Mouse (Mus musculus) monocyte, adult 5-6 weeks (primary cell): ENCODE measurements at regions not wholly inside any gene's neighbourhood (a gene's known extent, or its start where the extent isn't known, plus 50 kb on each side); places are given as distances from the start of the nearest gene placed in this dataset.

Experiments
- ATAC-seq: fragments of 153-309, 156-312 bp; replicated peaks from 2 replicates; pipeline ENCODE4 v1.8.0; 2017; ENCODE audit warnings: mild to moderate bottlenecking; ENCODE audit not compliant: low TSS enrichment, insufficient number of reproducible peaks, severe bottlenecking, poor library complexity, low FRiP score

DNA sequence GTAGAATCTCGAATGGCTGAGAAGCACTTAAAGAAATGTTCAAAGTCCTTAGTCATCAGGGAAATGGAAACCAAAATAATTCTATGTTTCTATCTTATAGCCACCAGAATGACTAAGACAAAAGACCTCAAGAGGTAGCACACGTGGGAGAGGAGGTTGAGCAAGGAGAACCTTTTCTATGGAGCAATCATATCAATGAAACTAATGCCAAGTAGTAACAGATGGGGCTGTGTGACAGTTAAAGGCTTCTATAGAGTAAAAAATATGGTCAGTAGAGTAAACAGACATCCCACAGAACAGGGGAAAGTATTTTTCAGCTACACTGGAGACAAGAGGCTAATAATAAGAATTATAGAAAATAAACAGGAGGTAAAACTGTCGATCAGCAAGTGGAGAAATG, 664.3 kb downstream of the Stpg2 start:
- ATAC-seq: no peak

- ATAC-seq: 0 out of 2 replicates have a peak, but pooled peaks have one; percentile 50
Observed at GRCm38 (mm10) chr3:139885942-139886860, 680.7 kb downstream of the Stpg2 start.

- ATAC-seq: no peak
Observed at GRCm38 (mm10) chr3:139887265-139887664, 681.8 kb downstream of the Stpg2 start.

DNA sequence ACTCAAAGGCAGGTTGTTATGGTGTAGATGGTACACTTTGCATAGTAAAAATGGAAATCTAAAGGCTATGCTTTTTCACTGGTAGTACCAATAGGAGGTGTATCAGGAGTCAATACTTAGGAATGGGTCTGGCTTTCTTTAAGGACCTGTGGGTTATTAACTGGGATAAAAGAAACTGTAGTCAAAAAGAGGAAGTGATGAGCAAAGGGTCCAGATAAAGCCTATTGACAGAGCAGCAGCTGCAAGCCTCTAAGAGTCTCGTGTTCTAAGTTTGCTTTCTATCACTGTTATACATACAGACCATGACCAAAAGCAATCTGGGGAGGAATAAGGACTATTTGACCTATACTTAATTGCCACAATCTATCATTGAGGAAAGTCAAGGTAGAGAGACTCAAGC, 683.0 kb downstream of the Stpg2 start:
- ATAC-seq: no peak

DNA sequence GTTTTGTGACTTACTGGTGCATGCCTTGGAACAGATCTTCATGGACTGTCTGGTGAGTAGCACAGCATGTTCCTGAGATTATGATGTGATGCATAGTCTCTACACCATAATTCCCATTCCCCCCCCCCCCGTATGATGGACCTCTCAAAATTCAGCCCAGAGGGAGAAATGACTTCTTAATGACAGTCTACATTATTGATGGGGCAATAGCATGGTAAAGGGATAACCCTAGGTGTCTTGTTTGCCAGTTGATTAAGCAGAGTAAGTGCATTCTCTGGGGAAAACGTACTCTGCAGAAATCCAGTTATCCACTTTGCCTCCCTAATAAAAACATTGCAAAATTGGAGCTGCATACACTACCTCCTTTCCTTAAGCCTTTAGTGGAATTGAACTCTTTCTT, 684.7 kb downstream of the Stpg2 start:
- ATAC-seq: no peak

DNA sequence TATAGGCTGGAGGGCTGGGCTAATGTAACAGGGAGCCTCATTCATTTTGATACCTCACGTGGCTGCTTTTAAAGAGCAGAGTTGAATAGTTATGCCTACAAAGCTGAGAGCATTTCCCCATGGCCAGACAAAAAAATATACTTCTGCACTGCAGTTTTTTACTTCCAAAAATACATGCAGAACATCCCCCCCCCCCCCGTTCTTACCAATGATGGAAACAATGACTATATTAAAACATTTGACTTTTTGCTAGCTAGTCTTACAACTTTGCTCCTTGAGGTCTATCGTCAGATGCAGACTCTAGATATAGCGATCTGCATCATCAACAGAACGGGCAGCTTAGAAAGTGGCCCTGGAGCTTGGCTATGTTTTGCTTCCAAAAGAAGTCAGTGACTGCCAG, 692.4 kb downstream of the Stpg2 start:
- ATAC-seq: no peak

GRCm38 (mm10) chr3:139899213-139899612, 693.7 kb downstream of the Stpg2 start:
- no peak for ATAC-seq

DNA sequence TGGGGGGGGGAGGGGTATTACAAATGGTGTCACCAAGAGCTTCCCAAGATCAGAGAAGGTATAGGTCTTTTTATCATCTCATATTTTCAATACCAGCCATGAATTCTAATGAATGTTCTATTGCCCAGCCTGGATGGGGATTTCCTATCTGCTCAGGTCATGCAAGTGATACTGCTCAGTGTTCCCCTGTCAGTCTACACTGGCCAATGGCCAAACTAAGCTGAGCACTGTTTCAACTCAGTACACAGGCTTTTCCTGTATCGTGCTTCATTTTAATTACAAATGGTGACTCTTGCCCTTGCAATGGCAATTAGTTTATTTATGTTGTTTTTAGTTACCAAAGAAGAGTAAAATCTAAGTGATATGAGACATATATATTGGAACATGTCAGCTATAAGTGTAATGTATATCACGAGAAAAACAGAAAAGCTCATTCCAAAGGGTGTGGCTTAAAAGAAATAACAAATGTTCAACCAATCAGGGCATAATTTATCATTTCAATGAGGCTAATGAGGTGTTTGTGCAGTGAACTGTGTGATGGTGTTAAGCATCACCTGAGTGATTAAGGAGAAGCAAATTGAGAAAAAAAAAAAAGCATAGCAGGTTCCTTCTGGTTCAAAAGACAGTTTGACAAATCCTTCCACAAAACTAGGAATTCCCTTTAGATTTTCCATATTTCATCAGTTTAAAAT, 708.3 kb downstream of the Stpg2 start:
- no peak for ATAC-seq

- ATAC-seq: no peak
Observed at GRCm38 (mm10) chr3:139922267-139922666, 716.8 kb downstream of the Stpg2 start.

DNA sequence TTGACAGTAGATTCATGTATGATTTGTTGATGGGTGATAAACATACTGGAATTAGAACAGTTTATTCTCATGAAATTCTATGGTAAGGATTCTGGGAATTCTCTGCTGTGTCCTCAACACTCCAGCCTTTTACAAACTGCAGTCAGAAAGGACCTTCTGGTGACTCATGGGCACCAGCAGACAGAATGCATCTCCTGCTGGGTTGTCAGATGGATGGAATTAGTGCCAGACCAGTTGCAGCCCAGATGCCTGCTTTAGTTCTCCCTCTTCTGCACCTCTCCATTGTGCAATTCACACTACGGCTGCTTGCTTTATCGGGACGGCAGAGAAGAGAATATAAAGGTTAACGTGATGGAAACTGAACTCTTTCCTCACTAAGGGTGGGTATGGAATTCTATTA, 727.5 kb downstream of the Stpg2 start:
- ATAC-seq: no peak

DNA sequence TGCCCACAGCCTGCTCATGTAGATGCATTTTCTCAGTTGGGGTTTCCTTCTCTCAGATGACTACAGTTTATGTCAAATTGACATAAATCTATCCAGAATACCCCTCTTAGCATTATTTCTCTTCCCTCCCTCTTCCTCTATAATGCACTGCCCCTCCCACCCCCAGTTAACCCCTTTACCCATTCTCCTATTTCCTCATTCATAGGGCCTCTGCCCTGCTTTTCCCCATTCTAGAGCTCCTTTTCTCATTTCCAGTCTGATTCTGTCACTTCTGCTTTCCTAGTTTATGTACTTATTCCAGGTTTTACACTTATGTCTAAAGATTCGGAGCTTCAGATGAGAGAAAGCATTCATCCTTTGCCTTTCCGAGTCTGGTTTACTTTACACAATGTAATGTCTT, 740.7 kb downstream of the Stpg2 start:
- ATAC-seq: no peak

- no peak for ATAC-seq
Observed at GRCm38 (mm10) chr3:139947247-139947646, 741.8 kb downstream of the Stpg2 start.

DNA sequence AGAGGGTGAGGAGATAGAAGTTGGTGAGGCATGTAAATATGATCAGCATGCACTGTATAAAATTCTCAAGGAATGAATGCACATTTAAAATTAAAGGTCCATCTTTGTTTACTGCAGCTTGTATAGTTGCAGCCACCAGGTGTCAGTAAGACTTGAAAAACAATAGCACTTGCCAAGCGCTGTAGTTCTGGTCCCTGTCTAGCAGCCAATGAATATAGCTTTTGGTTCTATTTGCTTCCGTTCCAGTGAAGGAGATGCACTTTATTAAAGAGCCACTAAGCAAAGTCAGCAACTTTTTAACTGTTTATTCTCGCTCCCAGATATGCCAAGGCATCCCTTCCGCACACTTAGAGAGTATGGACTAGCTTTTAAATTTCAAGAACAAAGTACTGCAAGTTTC, 743.6 kb downstream of the Stpg2 start:
- no peak for ATAC-seq

DNA sequence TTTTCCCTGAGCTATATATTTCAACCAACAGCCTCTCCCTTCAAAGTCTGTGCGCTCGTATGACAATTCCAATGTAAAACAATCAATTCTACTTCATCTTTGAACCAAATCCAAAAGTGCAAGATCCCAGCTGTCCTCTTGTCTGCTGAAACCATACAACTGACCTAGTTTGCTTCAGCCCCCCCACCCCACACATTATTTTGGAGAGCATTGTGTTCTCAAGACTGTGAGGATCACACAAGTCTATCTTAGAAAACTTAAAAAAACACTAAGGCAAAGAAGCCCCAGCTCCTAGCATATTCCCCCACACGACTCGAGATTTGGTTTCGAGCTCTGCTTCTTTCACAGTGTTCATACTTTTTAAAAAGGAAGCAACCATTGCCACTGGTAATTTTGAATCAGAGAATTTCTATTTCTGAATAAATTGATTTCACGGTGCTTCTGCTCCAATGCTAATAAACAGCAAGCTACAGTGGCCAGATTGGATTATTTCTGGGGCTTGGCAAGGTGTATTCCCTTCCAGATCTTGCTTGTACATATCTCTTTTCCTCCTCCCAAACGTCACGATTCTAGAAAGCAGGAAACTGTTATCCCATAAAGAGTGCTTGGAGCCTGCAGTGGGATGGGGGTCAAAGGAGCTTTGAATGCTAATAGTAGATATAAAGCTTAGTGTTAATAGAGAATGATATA, 744.7 kb downstream of the Stpg2 start:
- ATAC-seq: no peak

- no peak for ATAC-seq
Observed at GRCm38 (mm10) chr3:139951516-139951915, 746.0 kb downstream of the Stpg2 start.

DNA sequence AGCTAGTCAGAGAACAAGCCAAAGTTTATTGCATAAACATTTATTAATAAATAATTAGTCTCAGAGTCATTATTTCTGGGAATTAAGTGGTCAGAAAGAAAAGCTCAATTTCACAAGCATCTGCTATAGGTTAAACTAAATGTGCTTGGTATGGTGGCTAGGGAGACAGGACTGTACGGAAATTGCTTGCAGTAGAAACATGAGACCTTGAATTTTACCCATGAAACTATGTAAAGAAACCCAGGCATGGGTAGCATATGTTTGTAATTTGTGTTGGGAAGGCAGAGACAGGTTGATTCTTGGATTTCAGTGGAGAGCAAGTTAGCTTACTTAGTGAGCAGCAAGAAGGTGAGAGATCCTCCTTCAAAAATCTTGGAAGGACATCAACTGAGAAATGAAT, 772.7 kb downstream of the Stpg2 start:
- ATAC-seq: no peak

DNA sequence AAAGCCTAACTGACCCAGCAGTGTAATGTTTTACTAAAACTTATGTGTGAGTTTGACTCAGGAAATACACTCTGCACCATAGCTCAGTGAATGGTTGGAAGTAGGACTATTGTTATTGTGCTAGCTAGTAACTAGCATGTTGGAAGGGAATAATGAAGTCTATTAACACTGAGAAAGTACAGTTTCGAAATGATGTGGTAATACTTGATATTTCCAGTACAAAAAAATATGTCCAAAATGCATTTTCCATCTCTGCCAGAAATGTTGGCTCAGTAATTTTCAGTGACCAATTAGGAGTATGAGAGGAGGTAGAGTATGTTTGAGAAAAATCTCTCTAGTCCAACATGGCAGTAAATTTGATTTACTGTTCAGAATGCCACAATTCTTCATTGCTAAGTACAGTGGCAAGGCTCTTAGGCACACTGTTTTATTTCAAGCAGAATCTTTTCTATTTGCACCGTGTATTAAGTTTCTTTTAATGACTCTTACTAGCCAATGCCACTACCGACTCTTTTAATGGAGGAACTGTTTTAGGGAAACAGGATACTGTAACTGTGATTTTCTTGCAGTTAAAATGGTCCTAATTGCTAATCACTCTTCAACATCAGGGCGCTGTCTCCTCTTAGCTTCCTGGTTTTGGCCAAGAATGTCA, 780.5 kb downstream of the Stpg2 start:
- no peak for ATAC-seq

DNA sequence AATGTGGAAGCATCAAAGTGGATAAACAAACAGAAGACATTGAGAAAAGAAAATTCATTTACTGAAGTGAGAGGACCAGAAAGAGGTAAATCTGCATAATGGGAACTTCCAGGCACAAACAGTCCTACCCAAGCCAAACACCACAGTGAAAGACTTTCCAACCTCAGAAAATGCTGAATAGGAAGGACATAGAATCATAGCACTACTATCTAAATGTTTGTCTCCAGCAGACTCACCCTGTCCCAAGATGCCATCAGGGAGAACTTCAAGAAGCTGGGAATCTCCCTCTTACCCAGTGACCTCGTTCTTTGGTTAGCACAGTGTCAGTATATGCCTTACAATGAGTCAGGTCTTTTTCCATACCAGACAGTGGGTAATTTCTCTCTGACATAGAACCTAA, 783.4 kb downstream of the Stpg2 start:
- ATAC-seq: no peak

DNA sequence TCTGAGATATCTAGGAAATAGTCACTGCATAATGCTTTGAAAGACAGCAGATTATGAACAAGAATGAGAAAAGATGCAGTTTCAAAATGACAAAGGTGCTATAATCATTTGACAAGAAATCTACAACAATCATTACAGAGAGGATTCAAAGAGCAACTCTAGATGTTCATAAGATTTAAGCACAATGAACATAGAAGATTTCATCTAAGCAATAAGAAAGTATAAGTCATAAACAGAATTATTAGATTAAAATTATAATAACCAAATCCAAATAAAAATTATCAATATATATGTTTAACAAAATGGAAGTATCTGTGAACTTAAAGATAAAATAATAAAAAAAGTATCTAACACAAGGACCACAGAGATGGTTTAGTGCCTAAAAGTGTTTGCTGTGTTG, 783.9 kb downstream of the Stpg2 start:
- ATAC-seq: no peak
